Mouse (Mus musculus): ENCODE measurements around the gene Nlk. TPM values are rescaled to one million over a fixed set of nuclear protein-coding genes. Genes with fewer than 3 reads are reported as not detected.

The Nlk gene
- polyA plus RNA-seq, 1 experiment from 2014 or later = 14.9 TPM

DNA sequence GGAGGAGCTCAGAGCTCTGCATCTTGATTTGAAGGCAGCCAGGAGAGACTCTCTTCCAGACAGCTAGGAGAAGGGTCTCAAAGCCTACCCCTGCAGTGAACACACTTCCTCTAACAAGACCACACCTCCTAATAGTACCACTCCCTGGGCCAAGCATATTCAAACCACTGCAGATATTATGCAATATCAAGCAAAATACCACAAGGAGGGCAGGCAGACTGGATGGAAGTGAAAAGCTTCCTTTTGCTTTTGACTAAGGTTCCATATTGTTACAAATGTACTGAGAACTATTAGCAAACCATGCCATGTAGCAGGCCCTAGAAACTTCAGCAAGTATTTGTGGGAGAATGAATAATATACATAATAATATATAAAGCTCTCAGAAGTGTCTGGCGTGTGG is 38.0 kb upstream of the Nlk start:
- ATAC-seq (ENCODE audit: insufficient number of reproducible peaks, insufficient read depth, low FRiP score, low read depth) = no peak
- H3K4me3 ChIP-seq (ENCODE audit: control insufficient read depth in 1 of 2, insufficient read depth in 1 of 2, low read depth in 1 of 2, low read length in 2 of 2) = no peak overlapping the region
- no peak overlapping the region for H3K9ac ChIP-seq (ENCODE audit: low read length)
- 82% methylated on average over 1 of the region's 1 CpGs for WGBS
- H3K9me3 ChIP-seq (ENCODE audit: control insufficient read depth, low read length) = no peaks in the 10 kb centered on the region
- no peaks in the 10 kb centered on the region for H3K36me3 ChIP-seq (ENCODE audit: control insufficient read depth, insufficient read depth, low read length)
- H3K27ac ChIP-seq (replicated peaks in 1 of 2; ENCODE audit: control insufficient read depth in 1 of 2, insufficient read depth in 1 of 2, low read depth in 2 of 2, low read length in 2 of 2) = no peak overlapping the region
- no peaks in the 10 kb centered on the region for H3K27me3 ChIP-seq (ENCODE audit: control insufficient read depth, insufficient read depth, low read length)
- H3K4me1 ChIP-seq (ENCODE audit: control insufficient read depth in 2 of 2, insufficient read depth in 2 of 2, low read length in 2 of 2) = no peaks in the 10 kb centered on the region
- no peak overlapping the region for H3K4me2 ChIP-seq (ENCODE audit: low read length)

DNA sequence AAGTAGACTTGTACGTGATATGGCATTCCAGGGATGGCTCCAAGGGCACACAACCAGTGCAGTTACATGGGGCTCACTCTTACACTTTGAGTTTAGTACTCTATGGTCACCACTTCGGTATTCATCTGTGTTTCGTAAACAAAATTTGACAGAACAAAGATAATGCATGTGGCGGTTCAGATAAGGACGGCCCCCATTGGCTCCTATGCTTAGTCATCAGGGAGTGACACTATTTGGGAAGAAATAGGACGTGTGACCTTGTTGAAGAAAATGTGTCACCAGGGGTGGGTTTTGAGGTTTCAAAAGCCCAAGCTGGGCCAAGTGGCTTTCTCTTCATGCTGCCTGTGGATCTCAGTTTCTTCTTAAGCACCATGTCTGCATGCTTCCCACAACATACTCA is 35.4 kb upstream of the Nlk start:
- Histone ChIP-seq H3K4me1 (ENCODE audit: control insufficient read depth in 2 of 2, insufficient read depth in 2 of 2, low read length in 2 of 2) (no peaks in the 10 kb centered on the region), H3K4me2 (ENCODE audit: low read length) (no peak overlapping the region), H3K36me3 (ENCODE audit: control insufficient read depth, insufficient read depth, low read length) (no peaks in the 10 kb centered on the region), H3K9me3 (ENCODE audit: control insufficient read depth, low read length) (no peaks in the 10 kb centered on the region), H3K27ac (replicated peaks in 1 of 2; ENCODE audit: control insufficient read depth in 1 of 2, insufficient read depth in 1 of 2, low read depth in 2 of 2, low read length in 2 of 2) (no peak overlapping the region), H3K27me3 (ENCODE audit: control insufficient read depth, insufficient read depth, low read length) (no peaks in the 10 kb centered on the region), H3K9ac (ENCODE audit: low read length) (no peak overlapping the region), H3K4me3 (ENCODE audit: control insufficient read depth in 1 of 2, insufficient read depth in 1 of 2, low read depth in 1 of 2, low read length in 2 of 2) (no peak overlapping the region)
- no peak for ATAC-seq (ENCODE audit: insufficient number of reproducible peaks, insufficient read depth, low FRiP score, low read depth)
- 64% methylated on average over 6 of the region's 6 CpGs for WGBS

DNA sequence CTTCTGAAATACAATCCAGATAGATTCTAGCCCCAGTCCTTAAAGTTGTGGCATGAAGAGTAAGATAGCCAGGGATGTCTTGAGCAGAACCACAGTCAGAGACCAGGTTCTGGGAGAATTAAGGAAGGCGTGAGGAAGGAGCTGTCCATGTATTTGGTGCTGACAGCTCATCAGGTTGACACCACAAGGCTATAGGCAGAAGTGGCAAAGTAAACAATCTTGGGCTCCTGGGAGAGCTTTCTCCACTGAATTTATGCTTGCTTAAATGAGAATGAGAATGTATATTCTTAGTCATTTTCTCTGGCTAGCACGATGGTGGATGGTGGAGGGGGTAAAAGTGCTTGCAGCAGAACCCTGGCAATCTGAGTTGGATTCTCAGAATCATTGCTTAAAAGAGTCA is 33.7 kb upstream of the Nlk start:
- H3K27me3 ChIP-seq (ENCODE audit: control insufficient read depth, insufficient read depth, low read length) = no peaks in the 10 kb centered on the region
- no peak overlapping the region for H3K4me2 ChIP-seq (ENCODE audit: low read length)
- H3K9me3 ChIP-seq (ENCODE audit: control insufficient read depth, low read length) = no peaks in the 10 kb centered on the region
- H3K4me3 ChIP-seq (ENCODE audit: control insufficient read depth in 1 of 2, insufficient read depth in 1 of 2, low read depth in 1 of 2, low read length in 2 of 2) = no peak overlapping the region
- 19% methylated on average over 2 of the region's 2 CpGs for WGBS
- H3K27ac ChIP-seq (replicated peaks in 1 of 2; ENCODE audit: control insufficient read depth in 1 of 2, insufficient read depth in 1 of 2, low read depth in 2 of 2, low read length in 2 of 2) = no peak overlapping the region
- H3K9ac ChIP-seq (ENCODE audit: low read length) = no peak overlapping the region
- no peaks in the 10 kb centered on the region for H3K4me1 ChIP-seq (ENCODE audit: control insufficient read depth in 2 of 2, insufficient read depth in 2 of 2, low read length in 2 of 2)
- H3K36me3 ChIP-seq (ENCODE audit: control insufficient read depth, insufficient read depth, low read length) = no peaks in the 10 kb centered on the region
- no peak for ATAC-seq (ENCODE audit: insufficient number of reproducible peaks, insufficient read depth, low FRiP score, low read depth)

DNA sequence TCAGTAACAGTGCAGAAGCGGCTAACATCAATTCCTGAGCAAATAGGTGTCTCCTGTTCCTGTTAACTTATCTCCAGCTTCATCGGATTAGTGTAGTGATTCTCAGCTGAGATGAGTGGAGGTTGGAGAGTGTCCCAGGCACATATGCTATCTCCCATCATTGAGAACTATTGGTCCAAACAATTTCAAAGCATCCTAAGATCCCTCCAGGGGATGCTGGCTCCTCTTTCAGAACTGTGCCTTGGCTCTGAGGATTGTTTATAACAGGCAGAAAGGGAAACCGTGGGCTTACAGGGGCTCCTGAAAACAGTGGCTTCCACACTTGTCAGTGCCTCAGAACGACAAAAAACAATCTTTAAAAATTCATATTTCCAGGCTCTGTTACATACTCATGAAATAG is 30.9 kb upstream of the Nlk start:
- ATAC-seq (ENCODE audit: insufficient number of reproducible peaks, insufficient read depth, low FRiP score, low read depth) = no peak

DNA sequence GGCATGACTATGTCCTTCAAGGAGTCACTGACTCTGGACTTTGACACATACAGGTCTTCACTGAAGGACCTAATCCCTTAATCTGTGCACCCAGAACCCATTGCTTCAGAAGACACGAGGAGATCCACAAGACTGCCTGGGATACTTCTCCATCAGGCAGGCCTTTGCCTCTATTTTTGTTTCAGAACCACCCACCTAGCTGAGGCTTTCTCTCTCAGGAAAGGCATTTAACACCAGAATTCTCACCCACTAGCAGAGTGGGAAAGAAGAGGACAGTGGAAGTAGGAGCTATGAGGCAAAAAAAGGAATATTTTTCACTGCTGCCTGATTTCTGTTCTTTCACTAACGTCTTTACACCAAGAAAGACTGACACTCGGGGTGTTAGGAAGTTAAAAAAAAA is 29.2 kb upstream of the Nlk start:
- ATAC-seq (ENCODE audit: insufficient number of reproducible peaks, insufficient read depth, low FRiP score, low read depth) = no peak
- no peaks in the 10 kb centered on the region for H3K9me3 ChIP-seq (ENCODE audit: control insufficient read depth, low read length)
- WGBS = 69% methylated on average over 3 of the region's 3 CpGs

More for the DNA sequence above, 30.9 kb upstream of the Nlk start:
- no peak overlapping the region for H3K9ac ChIP-seq (ENCODE audit: low read length)
- no peaks in the 10 kb centered on the region for H3K9me3 ChIP-seq (ENCODE audit: control insufficient read depth, low read length)
- H3K27ac ChIP-seq (replicated peaks in 1 of 2; ENCODE audit: control insufficient read depth in 1 of 2, insufficient read depth in 1 of 2, low read depth in 2 of 2, low read length in 2 of 2) = no peak overlapping the region
- no peaks in the 10 kb centered on the region for H3K4me1 ChIP-seq (ENCODE audit: control insufficient read depth in 2 of 2, insufficient read depth in 2 of 2, low read length in 2 of 2)
- no peak overlapping the region for H3K4me2 ChIP-seq (ENCODE audit: low read length)
- H3K27me3 ChIP-seq (ENCODE audit: control insufficient read depth, insufficient read depth, low read length) = no peaks in the 10 kb centered on the region
- 67% methylated on average over 4 of the region's 4 CpGs for WGBS
- no peak overlapping the region for H3K4me3 ChIP-seq (ENCODE audit: control insufficient read depth in 1 of 2, insufficient read depth in 1 of 2, low read depth in 1 of 2, low read length in 2 of 2)
- H3K36me3 ChIP-seq (ENCODE audit: control insufficient read depth, insufficient read depth, low read length) = no peaks in the 10 kb centered on the region

DNA sequence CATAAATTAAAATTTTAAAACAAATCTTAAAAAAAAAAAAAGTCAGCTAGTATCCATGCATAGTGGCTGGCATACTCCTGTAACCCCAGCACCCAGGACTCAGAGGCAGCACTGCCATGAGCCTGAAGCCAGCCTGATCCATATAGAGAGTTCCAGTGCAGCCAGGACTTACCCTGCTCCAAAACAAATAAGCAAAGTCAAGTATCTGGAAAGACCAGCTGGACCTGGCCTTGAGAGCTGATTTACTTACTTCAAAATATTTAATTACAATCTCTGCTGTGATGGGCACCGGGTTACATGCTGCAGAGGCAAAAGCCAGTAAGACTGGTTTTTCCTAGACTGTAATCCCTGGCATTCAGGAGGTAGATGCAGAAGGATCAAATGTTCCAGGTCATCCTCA is 27.6 kb upstream of the Nlk start:
- H3K4me1 ChIP-seq (ENCODE audit: control insufficient read depth in 2 of 2, insufficient read depth in 2 of 2, low read length in 2 of 2) = no peaks in the 10 kb centered on the region
- no peaks in the 10 kb centered on the region for H3K27me3 ChIP-seq (ENCODE audit: control insufficient read depth, insufficient read depth, low read length)
- ATAC-seq (ENCODE audit: insufficient number of reproducible peaks, insufficient read depth, low FRiP score, low read depth) = no peak
- no peak overlapping the region for H3K27ac ChIP-seq (replicated peaks in 1 of 2; ENCODE audit: control insufficient read depth in 1 of 2, insufficient read depth in 1 of 2, low read depth in 2 of 2, low read length in 2 of 2)
- no peaks in the 10 kb centered on the region for H3K9me3 ChIP-seq (ENCODE audit: control insufficient read depth, low read length)
- WGBS = 75% methylated on average over 1 of the region's 1 CpGs
- no peak overlapping the region for H3K4me2 ChIP-seq (ENCODE audit: low read length)
- H3K9ac ChIP-seq (ENCODE audit: low read length) = no peak overlapping the region
- H3K36me3 ChIP-seq (ENCODE audit: control insufficient read depth, insufficient read depth, low read length) = no peaks in the 10 kb centered on the region
- no peak overlapping the region for H3K4me3 ChIP-seq (ENCODE audit: control insufficient read depth in 1 of 2, insufficient read depth in 1 of 2, low read depth in 1 of 2, low read length in 2 of 2)

More for the DNA sequence above, 29.2 kb upstream of the Nlk start:
- H3K27me3 ChIP-seq (ENCODE audit: control insufficient read depth, insufficient read depth, low read length) = no peaks in the 10 kb centered on the region
- no peak overlapping the region for H3K4me2 ChIP-seq (ENCODE audit: low read length)
- no peaks in the 10 kb centered on the region for H3K36me3 ChIP-seq (ENCODE audit: control insufficient read depth, insufficient read depth, low read length)
- H3K9ac ChIP-seq (ENCODE audit: low read length) = no peak overlapping the region
- H3K27ac ChIP-seq (replicated peaks in 1 of 2; ENCODE audit: control insufficient read depth in 1 of 2, insufficient read depth in 1 of 2, low read depth in 2 of 2, low read length in 2 of 2) = no peak overlapping the region
- no peak overlapping the region for H3K4me3 ChIP-seq (ENCODE audit: control insufficient read depth in 1 of 2, insufficient read depth in 1 of 2, low read depth in 1 of 2, low read length in 2 of 2)
- no peaks in the 10 kb centered on the region for H3K4me1 ChIP-seq (ENCODE audit: control insufficient read depth in 2 of 2, insufficient read depth in 2 of 2, low read length in 2 of 2)

DNA sequence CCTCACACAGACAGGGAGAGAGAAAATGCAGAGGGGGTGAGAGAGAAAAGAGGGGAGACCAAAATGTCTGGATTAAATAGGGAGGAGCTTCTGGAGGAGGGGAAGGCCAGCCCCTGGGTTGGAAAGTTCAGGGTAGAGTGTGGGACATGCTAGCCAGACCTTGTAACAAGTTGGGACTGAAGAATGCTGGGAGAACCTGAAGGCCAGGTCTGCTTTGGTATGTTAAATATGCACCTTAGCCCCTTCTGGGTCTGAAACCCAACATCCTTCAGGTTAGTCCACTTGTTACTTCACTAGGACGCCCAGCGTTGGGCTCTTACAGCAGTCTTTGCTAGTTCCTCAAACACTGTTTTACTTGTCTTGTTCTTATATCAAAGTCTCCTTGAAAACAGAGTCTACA is 24.2 kb upstream of the Nlk start:
- Histone ChIP-seq H3K36me3 (ENCODE audit: control insufficient read depth, insufficient read depth, low read length) (no peaks in the 10 kb centered on the region), H3K27ac (replicated peaks in 1 of 2; ENCODE audit: control insufficient read depth in 1 of 2, insufficient read depth in 1 of 2, low read depth in 2 of 2, low read length in 2 of 2) (no peak overlapping the region), H3K4me3 (ENCODE audit: control insufficient read depth in 1 of 2, insufficient read depth in 1 of 2, low read depth in 1 of 2, low read length in 2 of 2) (no peak overlapping the region), H3K9ac (ENCODE audit: low read length) (no peak overlapping the region), H3K9me3 (ENCODE audit: control insufficient read depth, low read length) (no peaks in the 10 kb centered on the region), H3K27me3 (ENCODE audit: control insufficient read depth, insufficient read depth, low read length) (no peaks in the 10 kb centered on the region), H3K4me2 (ENCODE audit: low read length) (no peak overlapping the region), H3K4me1 (ENCODE audit: control insufficient read depth in 2 of 2, insufficient read depth in 2 of 2, low read length in 2 of 2) (no peaks in the 10 kb centered on the region)
- 88% methylated on average over 2 of the region's 2 CpGs for WGBS
- ATAC-seq (ENCODE audit: insufficient number of reproducible peaks, insufficient read depth, low FRiP score, low read depth) = no peak

DNA sequence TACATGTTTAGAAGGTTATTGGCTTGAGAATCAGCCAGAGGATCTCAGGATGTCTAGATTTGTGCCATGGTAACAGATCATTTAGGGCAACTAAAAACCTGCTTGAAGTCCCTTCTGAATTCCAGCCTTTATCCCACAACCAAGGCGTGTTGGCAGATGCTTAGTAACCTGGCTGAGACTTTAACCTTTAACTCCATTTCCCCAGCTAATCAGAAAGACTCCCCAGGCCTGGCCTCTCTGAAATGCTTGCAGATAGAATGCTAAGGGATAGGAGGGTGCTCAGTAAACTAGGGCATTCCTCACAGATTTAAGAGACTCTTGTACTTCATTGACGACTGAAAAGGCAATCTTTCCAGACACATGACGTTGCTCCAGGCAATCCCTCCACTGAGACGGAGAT is 20.5 kb upstream of the Nlk start:
- 62% methylated on average over 4 of the region's 4 CpGs for WGBS
- no peak overlapping the region for H3K27ac ChIP-seq (replicated peaks in 1 of 2; ENCODE audit: control insufficient read depth in 1 of 2, insufficient read depth in 1 of 2, low read depth in 2 of 2, low read length in 2 of 2)
- H3K9ac ChIP-seq (ENCODE audit: low read length) = no peak overlapping the region
- no peaks in the 10 kb centered on the region for H3K36me3 ChIP-seq (ENCODE audit: control insufficient read depth, insufficient read depth, low read length)
- no peak for ATAC-seq (ENCODE audit: insufficient number of reproducible peaks, insufficient read depth, low FRiP score, low read depth)
- H3K4me3 ChIP-seq (ENCODE audit: control insufficient read depth in 1 of 2, insufficient read depth in 1 of 2, low read depth in 1 of 2, low read length in 2 of 2) = no peak overlapping the region
- no peaks in the 10 kb centered on the region for H3K9me3 ChIP-seq (ENCODE audit: control insufficient read depth, low read length)
- no peaks in the 10 kb centered on the region for H3K4me1 ChIP-seq (ENCODE audit: control insufficient read depth in 2 of 2, insufficient read depth in 2 of 2, low read length in 2 of 2)
- no peak overlapping the region for H3K4me2 ChIP-seq (ENCODE audit: low read length)
- H3K27me3 ChIP-seq (ENCODE audit: control insufficient read depth, insufficient read depth, low read length) = no peaks in the 10 kb centered on the region

Measured in heart, embryonic 14.5 days (tissue).